Mouse (Mus musculus): Measurements from ENCODE around the gene Focad. TPM values are rescaled to one million over a fixed set of nuclear protein-coding genes. Genes with fewer than 3 reads are reported as not detected.

Focad gene
- polyA plus RNA-seq, 1 experiment from 2014 or later = 18.0 TPM

GRCm38 (mm10) chr4:88264536-88264935, 170.1 kb downstream of the Focad start:
- Histone ChIP-seq H3K9ac (replicated peaks; ENCODE audit: low read length) (no peak overlapping the region), H3K4me3 (ENCODE audit: low read depth, low read length) (no peak overlapping the region), H3K27ac (replicated peaks; ENCODE audit: low read depth, low read length) (no peak overlapping the region), H3K4me1 (ENCODE audit: control insufficient read depth, insufficient read depth, low read length) (no peaks in the 10 kb centered on the region), H3K36me3 (replicated peaks; ENCODE audit: control insufficient read depth, insufficient read depth, low read depth, low read length) (no peaks in the 10 kb centered on the region), H3K4me2 (ENCODE audit: low read depth, low read length) (no peak overlapping the region), H3K9me3 (replicated peaks; ENCODE audit: control insufficient read depth, low read length) (no peaks in the 10 kb centered on the region), H3K27me3 (ENCODE audit: control insufficient read depth, insufficient read depth, low read length) (no peaks in the 10 kb centered on the region)
- ATAC-seq (replicated peaks; ENCODE audit: insufficient number of reproducible peaks, low FRiP score, low TSS enrichment, low read depth) (no peak), DNase-seq (ENCODE audit: low spot score) (no peak)
- 85% methylated on average over 1 of the region's 1 CpGs for WGBS

- H3K36me3 ChIP-seq (replicated peaks; ENCODE audit: control insufficient read depth, insufficient read depth, low read depth, low read length) = no peaks in the 10 kb centered on the region
- no peaks in the 10 kb centered on the region for H3K4me1 ChIP-seq (ENCODE audit: control insufficient read depth, insufficient read depth, low read length)
- no peaks in the 10 kb centered on the region for H3K9me3 ChIP-seq (replicated peaks; ENCODE audit: control insufficient read depth, low read length)
- H3K27ac ChIP-seq (replicated peaks; ENCODE audit: low read depth, low read length) = no peak overlapping the region
- H3K9ac ChIP-seq (replicated peaks; ENCODE audit: low read length) = no peak overlapping the region
- ATAC-seq (replicated peaks; ENCODE audit: insufficient number of reproducible peaks, low FRiP score, low TSS enrichment, low read depth) = no peak
- H3K4me2 ChIP-seq (ENCODE audit: low read depth, low read length) = no peak overlapping the region
- H3K4me3 ChIP-seq (ENCODE audit: low read depth, low read length) = no peak overlapping the region
- DNase-seq (ENCODE audit: low spot score) = no peak
- WGBS = 83% methylated on average over 7 of the region's 7 CpGs
- no peaks in the 10 kb centered on the region for H3K27me3 ChIP-seq (ENCODE audit: control insufficient read depth, insufficient read depth, low read length)
Measured at GRCm38 (mm10) chr4:88270408-88271067, 176.1 kb downstream of the Focad start.

GRCm38 (mm10) chr4:88275571-88276041, 181.2 kb downstream of the Focad start:
- 73% methylated on average over 6 of the region's 6 CpGs for WGBS

GRCm38 (mm10) chr4:88276058-88276734, 181.8 kb downstream of the Focad start:
- ATAC-seq (replicated peaks; ENCODE audit: insufficient number of reproducible peaks, low FRiP score, low TSS enrichment, low read depth) (no peak), DNase-seq (ENCODE audit: low spot score) (no peak)
- H3K4me1 ChIP-seq (ENCODE audit: control insufficient read depth, insufficient read depth, low read length) = no peaks in the 10 kb centered on the region
- no peaks in the 10 kb centered on the region for H3K36me3 ChIP-seq (replicated peaks; ENCODE audit: control insufficient read depth, insufficient read depth, low read depth, low read length)
- no peak overlapping the region for H3K27ac ChIP-seq (replicated peaks; ENCODE audit: low read depth, low read length)
- H3K27me3 ChIP-seq (ENCODE audit: control insufficient read depth, insufficient read depth, low read length) = no peaks in the 10 kb centered on the region
- H3K9me3 ChIP-seq (replicated peaks; ENCODE audit: control insufficient read depth, low read length) = no peaks in the 10 kb centered on the region
- no peak overlapping the region for H3K4me3 ChIP-seq (ENCODE audit: low read depth, low read length)
- no peak overlapping the region for H3K4me2 ChIP-seq (ENCODE audit: low read depth, low read length)
- WGBS = 81% methylated on average over 4 of the region's 4 CpGs
- H3K9ac ChIP-seq (replicated peaks; ENCODE audit: low read length) = no peak overlapping the region

More at GRCm38 (mm10) chr4:88275571-88276041, 181.2 kb downstream of the Focad start:
- Histone ChIP-seq H3K27me3 (ENCODE audit: control insufficient read depth, insufficient read depth, low read length) (no peaks in the 10 kb centered on the region), H3K4me2 (ENCODE audit: low read depth, low read length) (no peak overlapping the region), H3K36me3 (replicated peaks; ENCODE audit: control insufficient read depth, insufficient read depth, low read depth, low read length) (no peaks in the 10 kb centered on the region), H3K27ac (replicated peaks; ENCODE audit: low read depth, low read length) (no peak overlapping the region), H3K4me3 (ENCODE audit: low read depth, low read length) (no peak overlapping the region), H3K9ac (replicated peaks; ENCODE audit: low read length) (no peak overlapping the region; the same call in 1 of the 2 replicates), H3K4me1 (ENCODE audit: control insufficient read depth, insufficient read depth, low read length) (no peaks in the 10 kb centered on the region), H3K9me3 (replicated peaks; ENCODE audit: control insufficient read depth, low read length) (no peaks in the 10 kb centered on the region)
- no peak for ATAC-seq (replicated peaks; ENCODE audit: insufficient number of reproducible peaks, low FRiP score, low TSS enrichment, low read depth)
- no peak for DNase-seq (ENCODE audit: low spot score)

- no peak overlapping the region for H3K4me2 ChIP-seq (ENCODE audit: low read depth, low read length)
- H3K4me3 ChIP-seq (ENCODE audit: low read depth, low read length) = no peak overlapping the region
- H3K27ac ChIP-seq (replicated peaks; ENCODE audit: low read depth, low read length) = no peak overlapping the region
- 85% methylated on average over 2 of the region's 2 CpGs for WGBS
- H3K36me3 ChIP-seq (replicated peaks; ENCODE audit: control insufficient read depth, insufficient read depth, low read depth, low read length) = no peaks in the 10 kb centered on the region
- no peak overlapping the region for H3K9ac ChIP-seq (replicated peaks; ENCODE audit: low read length)
- no peak for DNase-seq (ENCODE audit: low spot score)
- H3K4me1 ChIP-seq (ENCODE audit: control insufficient read depth, insufficient read depth, low read length) = no peaks in the 10 kb centered on the region
- ATAC-seq (replicated peaks; ENCODE audit: insufficient number of reproducible peaks, low FRiP score, low TSS enrichment, low read depth) = no peak
- no peaks in the 10 kb centered on the region for H3K27me3 ChIP-seq (ENCODE audit: control insufficient read depth, insufficient read depth, low read length)
- H3K9me3 ChIP-seq (replicated peaks; ENCODE audit: control insufficient read depth, low read length) = no peaks in the 10 kb centered on the region
Measured at GRCm38 (mm10) chr4:88278524-88278923, 184.1 kb downstream of the Focad start.

GRCm38 (mm10) chr4:88280536-88280935, 186.1 kb downstream of the Focad start:
- no peak overlapping the region for H3K9ac ChIP-seq (replicated peaks; ENCODE audit: low read length)
- no peak overlapping the region for H3K27ac ChIP-seq (replicated peaks; ENCODE audit: low read depth, low read length)
- DNase-seq (ENCODE audit: low spot score) (no peak), ATAC-seq (replicated peaks; ENCODE audit: insufficient number of reproducible peaks, low FRiP score, low TSS enrichment, low read depth) (no peak)
- H3K36me3 ChIP-seq (replicated peaks; ENCODE audit: control insufficient read depth, insufficient read depth, low read depth, low read length) = no peaks in the 10 kb centered on the region
- no peaks in the 10 kb centered on the region for H3K4me1 ChIP-seq (ENCODE audit: control insufficient read depth, insufficient read depth, low read length)
- WGBS = 90% methylated on average over 2 of the region's 2 CpGs
- H3K9me3 ChIP-seq (replicated peaks; ENCODE audit: control insufficient read depth, low read length) = no peaks in the 10 kb centered on the region
- no peak overlapping the region for H3K4me3 ChIP-seq (ENCODE audit: low read depth, low read length)
- H3K4me2 ChIP-seq (ENCODE audit: low read depth, low read length) = no peak overlapping the region
- no peaks in the 10 kb centered on the region for H3K27me3 ChIP-seq (ENCODE audit: control insufficient read depth, insufficient read depth, low read length)

GRCm38 (mm10) chr4:88295537-88295936, 201.1 kb downstream of the Focad start:
- no peak overlapping the region for H3K4me3 ChIP-seq (ENCODE audit: low read depth, low read length)
- H3K27me3 ChIP-seq (ENCODE audit: control insufficient read depth, insufficient read depth, low read length) = no peaks in the 10 kb centered on the region
- no peak overlapping the region for H3K27ac ChIP-seq (replicated peaks; ENCODE audit: low read depth, low read length)
- H3K9ac ChIP-seq (replicated peaks; ENCODE audit: low read length) = no peak overlapping the region
- no peak for ATAC-seq (replicated peaks; ENCODE audit: insufficient number of reproducible peaks, low FRiP score, low TSS enrichment, low read depth)
- H3K36me3 ChIP-seq (replicated peaks; ENCODE audit: control insufficient read depth, insufficient read depth, low read depth, low read length) = no peaks in the 10 kb centered on the region
- no peaks in the 10 kb centered on the region for H3K4me1 ChIP-seq (ENCODE audit: control insufficient read depth, insufficient read depth, low read length)
- no peak for DNase-seq (ENCODE audit: low spot score)
- WGBS = 79% methylated on average over 6 of the region's 6 CpGs
- no peaks in the 10 kb centered on the region for H3K9me3 ChIP-seq (replicated peaks; ENCODE audit: control insufficient read depth, low read length)
- H3K4me2 ChIP-seq (ENCODE audit: low read depth, low read length) = no peak overlapping the region

- Histone ChIP-seq H3K9me3 (replicated peaks; ENCODE audit: control insufficient read depth, low read length) (no peaks in the 10 kb centered on the region), H3K27ac (replicated peaks; ENCODE audit: low read depth, low read length) (no peak overlapping the region), H3K36me3 (replicated peaks; ENCODE audit: control insufficient read depth, insufficient read depth, low read depth, low read length) (no peaks in the 10 kb centered on the region), H3K9ac (replicated peaks; ENCODE audit: low read length) (no peak overlapping the region), H3K4me3 (ENCODE audit: low read depth, low read length) (no peak overlapping the region), H3K27me3 (ENCODE audit: control insufficient read depth, insufficient read depth, low read length) (no peaks in the 10 kb centered on the region), H3K4me2 (ENCODE audit: low read depth, low read length) (no peak overlapping the region), H3K4me1 (ENCODE audit: control insufficient read depth, insufficient read depth, low read length) (no peaks in the 10 kb centered on the region)
- ATAC-seq (replicated peaks; ENCODE audit: insufficient number of reproducible peaks, low FRiP score, low TSS enrichment, low read depth) = no peak
- WGBS = 71% methylated on average over 3 of the region's 3 CpGs
- DNase-seq (ENCODE audit: low spot score) = no peak
Measured at GRCm38 (mm10) chr4:88299551-88299950, 205.1 kb downstream of the Focad start.

Measured in embryonic facial prominence, embryonic 11.5 days (tissue).